Mouse (Mus musculus) thymus, postnatal 0 days (tissue): Measurements from ENCODE around the gene AU021092. TPM values are rescaled to one million over a fixed set of nuclear protein-coding genes. Genes with fewer than 3 reads are reported as not detected.

Experiments
- microRNA-seq: library from miRNA; unstranded; fragments of <30 nt; microRNA quantifications from one replicate; pipeline ENCODE4, GENCODE M21; 2016; ENCODE audit warnings: borderline number of aligned reads
- polyA plus RNA-seq: library from polyadenylated mRNA; unstranded; fragments of >200 nt; fragmentation: Nextera tagmentation; extraction: Ambion mirVana; gene quantifications from 2 replicates; pipeline ENCODE4 v1.2.1, GENCODE M21; 2015

Gene AU021092
- polyA plus RNA-seq, 1 experiment from 2014 or later: 1.0 TPM

Small RNA genes within 50 kb of the gene (microRNA-seq; reads per million reads assigned to microRNA genes)
- gene Gm23689 (not detected), gene Gm26095 (not detected), gene Mir6364 (not detected)

Other genes with a start within 250 kb of the AU021092 start
- 0.05 and 0.14 TPM in 2 replicates for gene Sept12, start 224.4 kb downstream of the AU021092 start, polyA plus RNA-seq
- 6.4 and 11.7 TPM in 2 replicates for gene Smim22, start 215.0 kb downstream of the AU021092 start, polyA plus RNA-seq
- gene Rogdi, start 208.7 kb downstream of the AU021092 start, polyA plus RNA-seq: 35.1 TPM in 2 replicates
- gene Glyr1, start 172.4 kb downstream of the AU021092 start, polyA plus RNA-seq: 109 and 110 TPM in 2 replicates
- gene Ubn1, start 172.2 kb downstream of the AU021092 start, polyA plus RNA-seq: 25.5 and 33.0 TPM in 2 replicates
- 0.49 and 1.0 TPM in 2 replicates for gene Ppl, start 89.9 kb downstream of the AU021092 start, polyA plus RNA-seq
- 0.41 and 0.42 TPM in 2 replicates for gene Sec14l5, start 75.2 kb downstream of the AU021092 start, polyA plus RNA-seq
- gene Nagpa, start 18.3 kb downstream of the AU021092 start, polyA plus RNA-seq: 16.3 and 18.0 TPM in 2 replicates
- gene Alg1, start 11.3 kb upstream of the AU021092 start, polyA plus RNA-seq: 31.6 TPM in 2 replicates
- 13.9 and 15.5 TPM in 2 replicates for gene Eef2kmt, start 33.7 kb upstream of the AU021092 start, polyA plus RNA-seq